Comparison of ENCODE assay signal across 22 mouse cellular contexts in the genomic region with DNA sequence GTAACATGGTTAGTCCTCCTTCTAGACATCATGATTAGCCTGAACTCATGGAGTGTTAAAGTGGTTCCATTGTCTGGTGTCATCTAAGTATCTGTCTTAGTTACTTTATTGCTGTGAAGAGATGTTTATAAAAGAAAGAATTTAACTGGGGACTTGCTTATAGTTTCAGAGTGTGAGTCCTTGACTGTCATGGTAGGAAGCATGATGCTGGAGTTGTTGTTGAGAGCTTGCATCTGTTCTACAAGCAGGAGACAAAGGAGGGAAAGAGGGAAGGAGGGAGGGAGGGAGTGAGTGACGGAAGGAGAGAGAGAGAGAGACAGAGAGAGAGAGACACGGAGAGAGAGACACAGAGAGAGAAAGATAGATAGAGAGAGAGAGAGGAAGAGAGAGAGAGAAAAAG.
DNase-seq lines count a peak whose midpoint lies in the region; ATAC-seq and TF ChIP-seq lines count a peak whose summit lies in the region.
"Had no signal": no experiment of that assay in that cellular context is flagged by ENCODE, and none has a peak within 500 bp of the region (broad histone marks: within the 10 kb centered on the region; RNA-seq: fewer than 3 reads in every experiment).

No protein-coding gene starts in this region.

- no peak overlapping the region for H3K4me3 ChIP-seq in lung, embryonic 14.5 days (ENCODE audit: low read depth, low read length)
- H3K4me3 ChIP-seq in lung, embryonic 15.5 days = no peak overlapping the region
- H3K4me3 ChIP-seq in lung, embryonic 16.5 days (ENCODE audit: low read length) = no peak overlapping the region
- H3K4me3 ChIP-seq in lung, postnatal 0 days (ENCODE audit: low read depth, low read length) = no peak overlapping the region

- H3K27ac ChIP-seq in lung, embryonic 14.5 days (ENCODE audit: low read depth) = no peak overlapping the region
- no peak overlapping the region for H3K27ac ChIP-seq in lung, embryonic 15.5 days
- no peak overlapping the region for H3K27ac ChIP-seq in lung, embryonic 16.5 days (ENCODE audit: low read length)
- H3K27ac ChIP-seq in lung, postnatal 0 days (ENCODE audit: low read length) = no peak overlapping the region

- H3K4me1 ChIP-seq in lung, embryonic 14.5 days (ENCODE audit: insufficient read depth) = no peaks in the 10 kb centered on the region
- H3K4me1 ChIP-seq in lung, embryonic 15.5 days = no peaks in the 10 kb centered on the region
- H3K4me1 ChIP-seq in lung, embryonic 16.5 days (replicated peaks; ENCODE audit: control insufficient read depth, insufficient read depth, low read length) = no peaks in the 10 kb centered on the region
- no peaks in the 10 kb centered on the region for H3K4me1 ChIP-seq in lung, postnatal 0 days (ENCODE audit: insufficient read depth, low read depth, low read length)

- H3K4me2 ChIP-seq in lung, embryonic 14.5 days = no peak overlapping the region
- H3K4me2 ChIP-seq in lung, embryonic 15.5 days = no peak overlapping the region
- H3K4me2 ChIP-seq in lung, embryonic 16.5 days (ENCODE audit: low read depth, low read length) = no peak overlapping the region
- H3K4me2 ChIP-seq in lung, postnatal 0 days (replicated peaks; ENCODE audit: low read depth, low read length) = no peak overlapping the region

- TF ChIP-seq CTCF in lung, embryonic 14.5 days (IDR thresholded peaks at IDR 0.05; ENCODE audit: low read depth) = no peak
- TF ChIP-seq CTCF in lung, postnatal 0 days (IDR thresholded peaks at IDR 0.05) = no peak

- no peaks in the 10 kb centered on the region for H3K36me3 ChIP-seq in lung, embryonic 14.5 days (ENCODE audit: insufficient read depth)
- H3K36me3 ChIP-seq in lung, embryonic 15.5 days = no peaks in the 10 kb centered on the region
- H3K36me3 ChIP-seq in lung, embryonic 16.5 days (ENCODE audit: control insufficient read depth, insufficient read depth, low read length) = no peaks in the 10 kb centered on the region
- H3K36me3 ChIP-seq in lung, postnatal 0 days (ENCODE audit: insufficient read depth, low read length) = no peaks in the 10 kb centered on the region
- H3K36me3 ChIP-seq: G1E had no signal

- H3K27me3 ChIP-seq in lung, embryonic 14.5 days (ENCODE audit: insufficient read depth, low read length) = no peaks in the 10 kb centered on the region
- H3K27me3 ChIP-seq in lung, embryonic 15.5 days = no peaks in the 10 kb centered on the region
- H3K27me3 ChIP-seq in lung, embryonic 16.5 days (ENCODE audit: control insufficient read depth, insufficient read depth, low read depth, low read length) = no peaks in the 10 kb centered on the region
- H3K27me3 ChIP-seq in lung, postnatal 0 days (replicated peaks; ENCODE audit: insufficient read depth, low read length) = no peaks in the 10 kb centered on the region
- H3K27me3 ChIP-seq: CH12.LX, Patski had no signal

- H3K9me3 ChIP-seq in lung, embryonic 14.5 days (ENCODE audit: low read depth, low read length) = no peaks in the 10 kb centered on the region
- no peaks in the 10 kb centered on the region for H3K9me3 ChIP-seq in lung, embryonic 15.5 days
- no peaks in the 10 kb centered on the region for H3K9me3 ChIP-seq in lung, embryonic 16.5 days (ENCODE audit: control insufficient read depth, low read length)
- no peaks in the 10 kb centered on the region for H3K9me3 ChIP-seq in lung, postnatal 0 days (ENCODE audit: low read length)
- H3K9me3 ChIP-seq: G1E had no signal

- 30% methylated on average over 2 of the region's 2 CpGs for WGBS in lung, embryonic 14.5 days
- WGBS in lung, embryonic 15.5 days = 30% methylated on average over 2 of the region's 2 CpGs
- WGBS in lung, embryonic 16.5 days = 20% methylated on average over 2 of the region's 2 CpGs
- WGBS in lung, postnatal 0 days = 16% methylated on average over 2 of the region's 2 CpGs

- no peak for TF ChIP-seq EP300 in lung, postnatal 0 days (IDR thresholded peaks at IDR 0.05)

- peak; percentile 68 for DNase-seq in lung, embryonic 14.5 days
- DNase-seq in lung, postnatal 14 days = no peak
- no peak for DNase-seq in lung, postnatal 25 days (ENCODE audit: low spot score)
- no peak for DNase-seq in lung, postnatal 10 days
- peak; percentile 18 for DNase-seq in lung, postnatal 0 days (ENCODE audit: low spot score)
- no peak for DNase-seq in lung, adult 18-20 months
- DNase-seq: adrenal gland, adult 2 months; adrenal gland, adult 8-10 months; adrenal gland, postnatal 10 days; adrenal gland, postnatal 14 days; adrenal gland, postnatal 25 days; adrenal gland, postnatal 36 days; B cell, adult 2 months; cerebellum, adult 11 months; cerebellum, adult 11-12 months had no signal

- no peak overlapping the region for H3K9ac ChIP-seq in lung, embryonic 14.5 days
- H3K9ac ChIP-seq in lung, embryonic 15.5 days = no peak overlapping the region
- no peak overlapping the region for H3K9ac ChIP-seq in lung, embryonic 16.5 days (ENCODE audit: low read length)
- H3K9ac ChIP-seq in lung, postnatal 0 days (replicated peaks; ENCODE audit: low read depth) = no peak overlapping the region

- peak; percentile 90 for ATAC-seq in lung, embryonic 14.5 days (ENCODE audit: insufficient read depth)
- peak; percentile 81; the same call in 1 of the 2 replicates for ATAC-seq in lung, embryonic 15.5 days (ENCODE audit: borderline replicate concordance, extremely low read depth, low FRiP score, low TSS enrichment)
- peak; percentile 79 for ATAC-seq in lung, embryonic 16.5 days (ENCODE audit: low read depth)
- no peak for ATAC-seq in lung, postnatal 0 days
- ATAC-seq: activated CD4-positive, CD25-positive, alpha-beta regulatory T cell, adult 4 months; CD4-positive, CD25-positive, alpha-beta regulatory T cell, adult 4 months; Patski had no signal

Comparison
In these comparisons a context has a peak if more than half of its experiments do, and no peak if none do; other contexts are left out.
1. DNase-seq: peak in lung, embryonic 14.5 days (single experiment) and lung, postnatal 0 days (single experiment); none in lung, postnatal 14 days (single experiment), lung, postnatal 25 days (single experiment), lung, postnatal 10 days (single experiment) and lung, adult 18-20 months (0 of 2).